Mouse (Mus musculus) midbrain, embryonic 12.5 days (tissue): ENCODE measurements around the gene Foxf1. TPM values are rescaled to one million over a fixed set of nuclear protein-coding genes. Genes with fewer than 3 reads are reported as not detected.

Experiments used
- ATAC-seq: fragments of 200-750 bp; cut with Nextera tagmentation; 2 replicates; pipeline ENCODE4 v1.8.0; 2017; ENCODE audit warnings: low read depth, moderate TSS enrichment, moderate library complexity; ENCODE audit not compliant: low FRiP score
- H3K27ac ChIP-seq: fragments of 300-500 bp; sonication (generic); replicated peaks from 2 replicates; pipeline ENCODE4 v1.5.1; 2016; ENCODE audit warnings: mild to moderate bottlenecking
- H3K27me3 ChIP-seq: fragments of 300-500 bp; sonication (generic); 2 replicates; pipeline ENCODE4 v1.6.1; 2016; ENCODE audit warnings: mild to moderate bottlenecking
- H3K36me3 ChIP-seq: fragments of 300-500 bp; sonication (generic); 2 replicates; pipeline ENCODE4 v1.6.1; 2016
- H3K4me1 ChIP-seq: fragments of 300-500 bp; sonication (generic); 2 replicates; pipeline ENCODE4 v1.6.1; 2016
- H3K4me2 ChIP-seq: fragments of 300-500 bp; sonication (generic); replicated peaks from 2 replicates; pipeline ENCODE4 v1.6.1; 2016; ENCODE audit warnings: mild to moderate bottlenecking, moderate library complexity
- H3K4me3 ChIP-seq: fragments of 300-500 bp; sonication (generic); 2 replicates; pipeline ENCODE4 v1.5.1; 2016; ENCODE audit warnings: mild to moderate bottlenecking
- H3K9ac ChIP-seq: fragments of 300-500 bp; sonication (generic); replicated peaks from 2 replicates; pipeline ENCODE4 v1.6.1; 2016; ENCODE audit warnings: mild to moderate bottlenecking, moderate library complexity
- H3K9me3 ChIP-seq: fragments of 300-500 bp; sonication (generic); 2 replicates; pipeline ENCODE4 v1.6.1; 2016; ENCODE audit warnings: mild to moderate bottlenecking
- WGBS: fragments of 180-500 bp; shearing (Covaris S2); methylation state at CpG from one replicate; pipeline ENCODE4 v1.1.7; 2016; 5-methylcytosine and 5-hydroxymethylcytosine counted together
- polyA plus RNA-seq: library from polyadenylated mRNA; unstranded; fragments of >200 nt; fragmentation: Nextera tagmentation; extraction: Ambion mirVana; gene quantifications from 2 replicates; pipeline ENCODE4 v1.2.1, GENCODE M21; 2016

Gene Foxf1
- 0.24 and 0.33 TPM in 2 replicates for polyA plus RNA-seq

GRCm38 (mm10) chr8:121084210-121084951 is at the start of gene Foxf1:
Gene Foxf1 (plus strand): TSS chr8:121084386.
- no peaks in the 10 kb centered on the region for H3K36me3 ChIP-seq
- under 1% methylated on average over 52 of the region's 83 CpGs for WGBS
- no peak within 1 kb of the TSS; the same call in 1 of the 2 replicates for H3K9ac ChIP-seq
- peak within 1 kb of the TSS; percentile 69 for H3K4me2 ChIP-seq
- no peaks in the 10 kb centered on the region for H3K9me3 ChIP-seq
- peaks cover 28% of the 10 kb centered on the region for H3K4me1 ChIP-seq
- H3K4me3 ChIP-seq, result peak within 1 kb of the TSS; percentile 46
- H3K27ac ChIP-seq, result no peak within 1 kb of the TSS
- H3K27me3 ChIP-seq, result peaks cover 99% of the 10 kb centered on the region
- ATAC-seq, result no peak

- ATAC-seq, result no peak
- H3K27me3 ChIP-seq, result peaks cover 9% of the 10 kb centered on the region; the same call in 1 of the 2 replicates
- H3K9me3 ChIP-seq, result no peaks in the 10 kb centered on the region
- no peaks in the 10 kb centered on the region for H3K36me3 ChIP-seq
- 76% methylated on average over 8 of the region's 8 CpGs for WGBS
- H3K4me1 ChIP-seq, result no peaks in the 10 kb centered on the region
- no peak overlapping the region for H3K27ac ChIP-seq
- no peak overlapping the region for H3K9ac ChIP-seq
- H3K4me2 ChIP-seq, result no peak overlapping the region
- H3K4me3 ChIP-seq, result no peak overlapping the region
Measured at GRCm38 (mm10) chr8:121035611-121036010, 48.6 kb upstream of the Foxf1 start.

GRCm38 (mm10) chr8:121043719-121044440 is 40.3 kb upstream of the Foxf1 start:
- no peaks in the 10 kb centered on the region for H3K9me3 ChIP-seq
- ATAC-seq, result no peak
- no peak overlapping the region for H3K27ac ChIP-seq
- H3K9ac ChIP-seq, result no peak overlapping the region
- no peak overlapping the region for H3K4me2 ChIP-seq
- WGBS, result 65% methylated on average over 19 of the region's 19 CpGs
- H3K36me3 ChIP-seq, result no peaks in the 10 kb centered on the region
- H3K4me1 ChIP-seq, result no peaks in the 10 kb centered on the region
- H3K27me3 ChIP-seq, result peaks cover 10% of the 10 kb centered on the region; the same call in 1 of the 2 replicates
- H3K4me3 ChIP-seq, result no peak overlapping the region

- no peak overlapping the region for H3K27ac ChIP-seq
- H3K4me3 ChIP-seq, result no peak overlapping the region
- no peaks in the 10 kb centered on the region for H3K9me3 ChIP-seq
- H3K27me3 ChIP-seq, result peaks cover 9% of the 10 kb centered on the region; the same call in 1 of the 2 replicates
- no peak overlapping the region for H3K9ac ChIP-seq
- WGBS, result 69% methylated on average over 9 of the region's 9 CpGs
- no peak overlapping the region for H3K4me2 ChIP-seq
- H3K4me1 ChIP-seq, result no peaks in the 10 kb centered on the region
- no peak for ATAC-seq
- H3K36me3 ChIP-seq, result no peaks in the 10 kb centered on the region
Measured at GRCm38 (mm10) chr8:121047441-121047840, 36.7 kb upstream of the Foxf1 start.

- 0 out of 2 replicates have a peak, but pooled peaks cover 5% of the 10 kb centered on the region for H3K4me1 ChIP-seq
- peaks cover 35% of the 10 kb centered on the region for H3K27me3 ChIP-seq
- no peak overlapping the region for H3K4me3 ChIP-seq
- no peaks in the 10 kb centered on the region for H3K9me3 ChIP-seq
- WGBS, result 76% methylated on average over 9 of the region's 9 CpGs
- H3K4me2 ChIP-seq, result no peak overlapping the region
- H3K9ac ChIP-seq, result no peak overlapping the region
- H3K36me3 ChIP-seq, result no peaks in the 10 kb centered on the region
- no peak for ATAC-seq
- no peak overlapping the region for H3K27ac ChIP-seq
Measured at GRCm38 (mm10) chr8:121058081-121058480, 26.1 kb upstream of the Foxf1 start.

- no peak overlapping the region for H3K27ac ChIP-seq
- no peak overlapping the region for H3K9ac ChIP-seq
- 73% methylated on average over 7 of the region's 7 CpGs for WGBS
- peaks cover 11% of the 10 kb centered on the region for H3K4me1 ChIP-seq
- no peak for ATAC-seq
- H3K9me3 ChIP-seq, result no peaks in the 10 kb centered on the region
- no peak overlapping the region for H3K4me2 ChIP-seq
- H3K36me3 ChIP-seq, result no peaks in the 10 kb centered on the region
- H3K4me3 ChIP-seq, result no peak overlapping the region
- H3K27me3 ChIP-seq, result peaks cover 44% of the 10 kb centered on the region
Measured at GRCm38 (mm10) chr8:121059098-121059497, 25.1 kb upstream of the Foxf1 start.

- Histone ChIP-seq H3K9me3 (no peaks in the 10 kb centered on the region), H3K27me3 (peaks cover 27% of the 10 kb centered on the region), H3K4me3 (no peak overlapping the region), H3K4me1 (peaks cover 11% of the 10 kb centered on the region), H3K4me2 (no peak overlapping the region), H3K9ac (no peak overlapping the region), H3K27ac (no peak overlapping the region), H3K36me3 (no peaks in the 10 kb centered on the region)
- no peak for ATAC-seq
- 90% methylated on average over 6 of the region's 6 CpGs for WGBS
Measured at GRCm38 (mm10) chr8:121062521-121062920, 21.7 kb upstream of the Foxf1 start.

GRCm38 (mm10) chr8:121063649-121064048 is 20.5 kb upstream of the Foxf1 start:
- ATAC-seq, result no peak
- no peaks in the 10 kb centered on the region for H3K9me3 ChIP-seq
- H3K4me3 ChIP-seq, result no peak overlapping the region
- peaks cover 6% of the 10 kb centered on the region for H3K4me1 ChIP-seq
- 0 out of 2 replicates have a peak overlapping the region, but pooled peaks have one; percentile 11 for H3K9ac ChIP-seq
- 32% methylated on average over 13 of the region's 13 CpGs for WGBS
- H3K27me3 ChIP-seq, result peaks cover 34% of the 10 kb centered on the region
- H3K36me3 ChIP-seq, result no peaks in the 10 kb centered on the region
- no peak overlapping the region for H3K4me2 ChIP-seq
- H3K27ac ChIP-seq, result no peak overlapping the region

GRCm38 (mm10) chr8:121071454-121071853 is 12.7 kb upstream of the Foxf1 start:
- no peak overlapping the region for H3K27ac ChIP-seq
- no peak for ATAC-seq
- no peak overlapping the region for H3K4me3 ChIP-seq
- WGBS, result under 1% methylated on average over 12 of the region's 12 CpGs
- no peaks in the 10 kb centered on the region for H3K9me3 ChIP-seq
- H3K36me3 ChIP-seq, result no peaks in the 10 kb centered on the region
- H3K9ac ChIP-seq, result no peak overlapping the region
- peaks cover 87% of the 10 kb centered on the region for H3K27me3 ChIP-seq
- peaks cover 7% of the 10 kb centered on the region; the same call in 1 of the 2 replicates for H3K4me1 ChIP-seq
- H3K4me2 ChIP-seq, result no peak overlapping the region

GRCm38 (mm10) chr8:121072406-121073130 is 11.6 kb upstream of the Foxf1 start:
- no peak overlapping the region for H3K4me3 ChIP-seq
- ATAC-seq, result no peak
- no peak overlapping the region for H3K27ac ChIP-seq
- H3K27me3 ChIP-seq, result peaks cover 96% of the 10 kb centered on the region
- H3K9ac ChIP-seq, result no peak overlapping the region
- no peaks in the 10 kb centered on the region for H3K9me3 ChIP-seq
- 8% methylated on average over 11 of the region's 11 CpGs for WGBS
- H3K4me1 ChIP-seq, result peaks cover 7% of the 10 kb centered on the region; the same call in 1 of the 2 replicates
- no peak overlapping the region for H3K4me2 ChIP-seq
- no peaks in the 10 kb centered on the region for H3K36me3 ChIP-seq

- no peak for ATAC-seq
- Histone ChIP-seq H3K27me3 (peaks cover 100% of the 10 kb centered on the region), H3K9me3 (no peaks in the 10 kb centered on the region), H3K9ac (no peak overlapping the region), H3K4me2 (0 out of 2 replicates have a peak overlapping the region, but pooled peaks have one; percentile 5), H3K36me3 (no peaks in the 10 kb centered on the region), H3K4me3 (peak overlapping the region; percentile 13; the same call in 1 of the 2 replicates), H3K27ac (no peak overlapping the region), H3K4me1 (peaks cover 7% of the 10 kb centered on the region; the same call in 1 of the 2 replicates)
- 1% methylated on average over 47 of the region's 48 CpGs for WGBS
Measured at GRCm38 (mm10) chr8:121073174-121074107, 10.7 kb upstream of the Foxf1 start.
